Mouse (Mus musculus) midbrain, embryonic 13.5 days (tissue): ENCODE data around the gene Ppib. TPM values are rescaled to one million over a fixed set of nuclear protein-coding genes. Genes with fewer than 3 reads are reported as not detected.

Experiments used
- ATAC-seq: fragments of 200-750 bp; cut with Nextera tagmentation; 2 replicates; pipeline ENCODE4 v1.8.0; 2017; ENCODE audit warnings: mild to moderate bottlenecking, moderate TSS enrichment, moderate library complexity
- H3K27ac ChIP-seq: fragments of 300-500 bp; sonication (generic); 2 replicates; pipeline ENCODE4 v1.5.1; 2015; ENCODE audit warnings: inconsistent platforms, mild to moderate bottlenecking, moderate library complexity
- H3K27me3 ChIP-seq: fragments of 300-500 bp; sonication (generic); 2 replicates; pipeline ENCODE4 v1.6.1; 2015; ENCODE audit warnings: mild to moderate bottlenecking, inconsistent platforms
- H3K36me3 ChIP-seq: fragments of 300-500 bp; sonication (generic); 2 replicates; pipeline ENCODE4 v1.6.1; 2015; ENCODE audit warnings: mild to moderate bottlenecking, inconsistent platforms
- H3K4me1 ChIP-seq: fragments of 300-500 bp; sonication (generic); replicated peaks from 2 replicates; pipeline ENCODE4 v1.6.1; 2015; ENCODE audit warnings: inconsistent platforms
- H3K4me2 ChIP-seq: fragments of 300-500 bp; sonication (generic); replicated peaks from 2 replicates; pipeline ENCODE4 v1.6.1; 2015; ENCODE audit warnings: moderate library complexity, mild to moderate bottlenecking, inconsistent platforms
- H3K4me3 ChIP-seq: fragments of 300-500 bp; sonication (generic); replicated peaks from 2 replicates; pipeline ENCODE4 v1.5.1; 2015; ENCODE audit warnings: mild to moderate bottlenecking, inconsistent platforms
- H3K9ac ChIP-seq: fragments of 300-500 bp; sonication (generic); replicated peaks from 2 replicates; pipeline ENCODE4 v1.6.1; 2015; ENCODE audit warnings: mild to moderate bottlenecking, inconsistent platforms
- H3K9me3 ChIP-seq: fragments of 300-500 bp; sonication (generic); 2 replicates; pipeline ENCODE4 v1.6.1; 2016; ENCODE audit warnings: mild to moderate bottlenecking, inconsistent platforms
- WGBS: fragments of 180-500 bp; shearing (Covaris S2); methylation state at CpG from one replicate; pipeline ENCODE4 v1.1.7; 2015; 5-methylcytosine and 5-hydroxymethylcytosine counted together
- polyA plus RNA-seq: library from polyadenylated mRNA; unstranded; fragments of >200 nt; fragmentation: Nextera tagmentation; extraction: Ambion mirVana; gene quantifications from 2 replicates; pipeline ENCODE4 v1.2.1, GENCODE M21; 2015

Gene Ppib
- polyA plus RNA-seq, 1 experiment from 2014 or later: 358 TPM

GRCm38 (mm10) chr9:66060308-66060647, 256 bp downstream of the Ppib start:
- H3K27me3 ChIP-seq: no peaks in the 10 kb centered on the region
- H3K4me3 ChIP-seq: peak overlapping the region; percentile 88
- peak; percentile 78 for ATAC-seq
- WGBS: 0% methylated on average over 19 of the region's 20 CpGs
- no peaks in the 10 kb centered on the region for H3K9me3 ChIP-seq
- peak overlapping the region; percentile 79 for H3K4me2 ChIP-seq
- peaks cover 28% of the 10 kb centered on the region for H3K36me3 ChIP-seq
- H3K9ac ChIP-seq: peak overlapping the region; percentile 93
- peaks cover 30% of the 10 kb centered on the region for H3K4me1 ChIP-seq
- peak overlapping the region; percentile 85 for H3K27ac ChIP-seq

GRCm38 (mm10) chr9:66060986-66061385, 964 bp downstream of the Ppib start:
- peak overlapping the region; percentile 79 for H3K4me2 ChIP-seq
- H3K27ac ChIP-seq: peak overlapping the region; percentile 39; the same call in 1 of the 2 replicates
- 26% methylated on average over 4 of the region's 4 CpGs for WGBS
- no peaks in the 10 kb centered on the region for H3K27me3 ChIP-seq
- ATAC-seq: no peak
- peak overlapping the region; percentile 88 for H3K4me3 ChIP-seq
- H3K36me3 ChIP-seq: peaks cover 35% of the 10 kb centered on the region
- H3K9ac ChIP-seq: peak overlapping the region; percentile 93
- no peaks in the 10 kb centered on the region for H3K9me3 ChIP-seq
- peaks cover 30% of the 10 kb centered on the region for H3K4me1 ChIP-seq

GRCm38 (mm10) chr9:66061656-66062055, 1.6 kb downstream of the Ppib start:
- peak overlapping the region; percentile 79 for H3K4me2 ChIP-seq
- H3K9ac ChIP-seq: peak overlapping the region; percentile 93
- H3K27ac ChIP-seq: peak overlapping the region; percentile 39; the same call in 1 of the 2 replicates
- H3K27me3 ChIP-seq: peaks cover 4% of the 10 kb centered on the region
- peaks cover 30% of the 10 kb centered on the region for H3K4me1 ChIP-seq
- no peaks in the 10 kb centered on the region for H3K9me3 ChIP-seq
- no peak for ATAC-seq
- peak overlapping the region; percentile 88 for H3K4me3 ChIP-seq
- peaks cover 41% of the 10 kb centered on the region for H3K36me3 ChIP-seq
- 83% methylated on average over 3 of the region's 3 CpGs for WGBS

- Histone ChIP-seq H3K4me3 (no peak overlapping the region), H3K4me1 (peaks cover 37% of the 10 kb centered on the region), H3K36me3 (peaks cover 51% of the 10 kb centered on the region), H3K9me3 (no peaks in the 10 kb centered on the region), H3K27ac (no peak overlapping the region), H3K27me3 (peaks cover 21% of the 10 kb centered on the region), H3K9ac (no peak overlapping the region), H3K4me2 (no peak overlapping the region)
- ATAC-seq: no peak
- 97% methylated on average over 3 of the region's 3 CpGs for WGBS
These were observed 3.4 kb downstream of the Ppib start for GRCm38 (mm10) chr9:66063446-66063845.

- H3K27ac ChIP-seq: no peak overlapping the region
- peaks cover 37% of the 10 kb centered on the region for H3K4me1 ChIP-seq
- 95% methylated on average over 11 of the region's 11 CpGs for WGBS
- H3K4me2 ChIP-seq: no peak overlapping the region
- no peaks in the 10 kb centered on the region for H3K9me3 ChIP-seq
- peaks cover 30% of the 10 kb centered on the region for H3K27me3 ChIP-seq
- H3K4me3 ChIP-seq: no peak overlapping the region
- H3K9ac ChIP-seq: no peak overlapping the region
- no peak for ATAC-seq
- peaks cover 51% of the 10 kb centered on the region for H3K36me3 ChIP-seq
These were observed 4.3 kb downstream of the Ppib start for GRCm38 (mm10) chr9:66064316-66064715.

GRCm38 (mm10) chr9:66066791-66067190, 6.8 kb downstream of the Ppib start:
- H3K4me1 ChIP-seq: peaks cover 27% of the 10 kb centered on the region
- H3K36me3 ChIP-seq: peaks cover 51% of the 10 kb centered on the region
- WGBS: 89% methylated on average over 3 of the region's 3 CpGs
- H3K27ac ChIP-seq: no peak overlapping the region
- H3K4me3 ChIP-seq: no peak overlapping the region
- no peak for ATAC-seq
- H3K9me3 ChIP-seq: no peaks in the 10 kb centered on the region
- no peak overlapping the region for H3K4me2 ChIP-seq
- peaks cover 49% of the 10 kb centered on the region for H3K27me3 ChIP-seq
- H3K9ac ChIP-seq: no peak overlapping the region

- Histone ChIP-seq H3K27ac (no peak overlapping the region), H3K4me3 (no peak overlapping the region), H3K9me3 (no peaks in the 10 kb centered on the region), H3K27me3 (peaks cover 49% of the 10 kb centered on the region), H3K36me3 (peaks cover 47% of the 10 kb centered on the region), H3K9ac (no peak overlapping the region), H3K4me2 (no peak overlapping the region), H3K4me1 (peaks cover 21% of the 10 kb centered on the region)
- ATAC-seq: no peak
- WGBS: 19% methylated on average over 5 of the region's 5 CpGs
These were observed 7.5 kb downstream of the Ppib start for GRCm38 (mm10) chr9:66067542-66067941.

- Histone ChIP-seq H3K9ac (no peak overlapping the region), H3K4me2 (no peak overlapping the region; the same call in 1 of the 2 replicates), H3K4me3 (no peak overlapping the region), H3K27me3 (peaks cover 49% of the 10 kb centered on the region), H3K4me1 (peaks cover 21% of the 10 kb centered on the region), H3K27ac (no peak overlapping the region), H3K36me3 (peaks cover 42% of the 10 kb centered on the region), H3K9me3 (no peaks in the 10 kb centered on the region)
- ATAC-seq: no peak
- WGBS: 59% methylated on average over 4 of the region's 4 CpGs
These were observed 8.0 kb downstream of the Ppib start for GRCm38 (mm10) chr9:66068056-66068455.

- H3K9me3 ChIP-seq: no peaks in the 10 kb centered on the region
- H3K36me3 ChIP-seq: peaks cover 33% of the 10 kb centered on the region
- WGBS: 1% methylated on average over 30 of the region's 30 CpGs
- H3K4me3 ChIP-seq: peak overlapping the region; percentile 49
- H3K4me2 ChIP-seq: peak overlapping the region; percentile 75
- peak overlapping the region; percentile 67 for H3K9ac ChIP-seq
- peak; percentile 71; the same call in 1 of the 2 replicates for ATAC-seq
- H3K27ac ChIP-seq: no peak overlapping the region
- peaks cover 49% of the 10 kb centered on the region for H3K27me3 ChIP-seq
- H3K4me1 ChIP-seq: peaks cover 21% of the 10 kb centered on the region
These were observed 9.0 kb downstream of the Ppib start for GRCm38 (mm10) chr9:66068971-66069391.

- Histone ChIP-seq H3K9me3 (no peaks in the 10 kb centered on the region), H3K36me3 (peaks cover 27% of the 10 kb centered on the region), H3K27me3 (peaks cover 49% of the 10 kb centered on the region), H3K27ac (no peak within 1 kb of the TSS), H3K4me3 (peak within 1 kb of the TSS; percentile 49), H3K9ac (peak within 1 kb of the TSS; percentile 67), H3K4me2 (peak within 1 kb of the TSS; percentile 75), H3K4me1 (peaks cover 21% of the 10 kb centered on the region)
- 1% methylated on average over 22 of the region's 22 CpGs for WGBS
- ATAC-seq: peak; percentile 75
These were observed 9.6 kb downstream of the Ppib start, which contains the start of gene Snx22 for GRCm38 (mm10) chr9:66069583-66069982. Snx22 (minus strand) TSS chr9:66069719.

- Histone ChIP-seq H3K4me1 (peaks cover 21% of the 10 kb centered on the region), H3K36me3 (peaks cover 25% of the 10 kb centered on the region), H3K4me3 (no peak overlapping the region), H3K27me3 (peaks cover 49% of the 10 kb centered on the region), H3K9me3 (no peaks in the 10 kb centered on the region), H3K27ac (no peak overlapping the region), H3K9ac (no peak overlapping the region), H3K4me2 (0 out of 2 replicates have a peak overlapping the region, but pooled peaks have one; percentile 75)
- no peak for ATAC-seq
- 89% methylated on average over 5 of the region's 5 CpGs for WGBS
These were observed 10.1 kb downstream of the Ppib start for GRCm38 (mm10) chr9:66070151-66070550.

GRCm38 (mm10) chr9:66072754-66073153, 12.7 kb downstream of the Ppib start:
- Histone ChIP-seq H3K36me3 (no peaks in the 10 kb centered on the region), H3K4me3 (no peak overlapping the region), H3K27me3 (peaks cover 34% of the 10 kb centered on the region), H3K27ac (no peak overlapping the region), H3K9me3 (no peaks in the 10 kb centered on the region), H3K4me2 (no peak overlapping the region), H3K4me1 (peaks cover 14% of the 10 kb centered on the region), H3K9ac (no peak overlapping the region)
- WGBS: 86% methylated on average over 7 of the region's 7 CpGs
- ATAC-seq: no peak

- no peaks in the 10 kb centered on the region for H3K36me3 ChIP-seq
- H3K4me2 ChIP-seq: no peak overlapping the region
- H3K27ac ChIP-seq: no peak overlapping the region
- no peak overlapping the region for H3K4me3 ChIP-seq
- H3K9ac ChIP-seq: no peak overlapping the region
- no peaks in the 10 kb centered on the region; the same call in 1 of the 2 replicates for H3K4me1 ChIP-seq
- H3K27me3 ChIP-seq: no peaks in the 10 kb centered on the region
- 75% methylated on average over 3 of the region's 3 CpGs for WGBS
- H3K9me3 ChIP-seq: no peaks in the 10 kb centered on the region
- no peak for ATAC-seq
These were observed 18.1 kb downstream of the Ppib start for GRCm38 (mm10) chr9:66078072-66078471.
